In genomic region chr2:114020210-114020563, GRCm38 (mm10) we compare ENCODE assay signal across 31 mouse cellular contexts. TPM values are rescaled to one million over a fixed set of nuclear protein-coding genes. Genes with fewer than 3 reads are reported as not detected.
DNase-seq lines count a peak whose midpoint lies in the region; ATAC-seq and TF ChIP-seq lines count a peak whose summit lies in the region.
"Had no signal": no experiment of that assay in that cellular context is flagged by ENCODE, and none has a peak within 500 bp of the region (broad histone marks: within the 10 kb centered on the region; RNA-seq: fewer than 3 reads in every experiment).

No protein-coding gene starts in this region.

- H3K4me3 ChIP-seq in forebrain, embryonic 13.5 days = no peak overlapping the region
- no peak overlapping the region for H3K4me3 ChIP-seq in forebrain, embryonic 12.5 days (replicated peaks)
- no peak overlapping the region for H3K4me3 ChIP-seq in intestine, embryonic 15.5 days (replicated peaks)
- H3K4me3 ChIP-seq in intestine, postnatal 0 days (ENCODE audit: low read depth, low read length) = no peak overlapping the region
- no peak overlapping the region for H3K4me3 ChIP-seq in midbrain, embryonic 13.5 days (replicated peaks)
- H3K4me3 ChIP-seq in midbrain, embryonic 15.5 days = no peak overlapping the region
- H3K4me3 ChIP-seq in forebrain, postnatal 0 days (ENCODE audit: low read depth, low read length) = no peak overlapping the region
- H3K4me3 ChIP-seq in heart, adult 2 months = no peak overlapping the region

- no peak for TF ChIP-seq POLR2A in heart, adult 2 months (IDR thresholded peaks at IDR 0.05; ENCODE audit: insufficient read depth, low read depth, low read length)

- H3K4me1 ChIP-seq in forebrain, embryonic 13.5 days = peaks cover 10% of the 10 kb centered on the region
- peaks cover 10% of the 10 kb centered on the region for H3K4me1 ChIP-seq in forebrain, embryonic 12.5 days
- H3K4me1 ChIP-seq in intestine, embryonic 15.5 days (replicated peaks) = no peaks in the 10 kb centered on the region
- no peaks in the 10 kb centered on the region for H3K4me1 ChIP-seq in intestine, postnatal 0 days (replicated peaks; ENCODE audit: control insufficient read depth, insufficient read depth, low read length)
- peaks cover 15% of the 10 kb centered on the region for H3K4me1 ChIP-seq in midbrain, embryonic 13.5 days (replicated peaks)
- H3K4me1 ChIP-seq in midbrain, embryonic 15.5 days = peaks cover 11% of the 10 kb centered on the region
- no peaks in the 10 kb centered on the region for H3K4me1 ChIP-seq in forebrain, postnatal 0 days (ENCODE audit: insufficient read depth)
- no peaks in the 10 kb centered on the region for H3K4me1 ChIP-seq in heart, adult 2 months (ENCODE audit: control insufficient read depth, insufficient read depth, low read length)

- peak; percentile 54 for ATAC-seq in forebrain, embryonic 13.5 days
- ATAC-seq in forebrain, embryonic 12.5 days (ENCODE audit: low FRiP score) = no peak
- ATAC-seq in intestine, embryonic 15.5 days = peak; percentile 34; the same call in 1 of the 2 replicates
- ATAC-seq in intestine, postnatal 0 days = no peak
- ATAC-seq in midbrain, embryonic 13.5 days = peak; percentile 37; the same call in 1 of the 2 replicates
- ATAC-seq in midbrain, embryonic 15.5 days (replicated peaks) = no peak
- ATAC-seq in forebrain, postnatal 0 days = peak; percentile 40; the same call in 1 of the 2 replicates
- ATAC-seq: hindbrain, postnatal 0 days; inflammation-experienced regulatory T-cells, adult 6 months; Patski had no signal

- no peak for TF ChIP-seq EP300 in heart, adult 2 months (IDR thresholded peaks at IDR 0.05; ENCODE audit: insufficient read depth, low read depth, low read length)

- DNase-seq in forebrain, postnatal 0 days = no peak
- no peak for DNase-seq in heart, adult 2 months
- DNase-seq: adrenal gland, postnatal 10 days; adrenal gland, postnatal 36 days; B cell, adult 2 months; cerebellum, adult 18-20 months; cerebellum, adult 9-10 months; cerebellum, postnatal 14 days; gastrocnemius, postnatal 10 days; gastrocnemius, postnatal 36 days; kidney, adult 2 months had no signal

- no peak overlapping the region for H3K4me2 ChIP-seq in forebrain, embryonic 13.5 days
- no peak overlapping the region for H3K4me2 ChIP-seq in forebrain, embryonic 12.5 days
- H3K4me2 ChIP-seq in intestine, embryonic 15.5 days (replicated peaks) = no peak overlapping the region
- H3K4me2 ChIP-seq in intestine, postnatal 0 days (replicated peaks; ENCODE audit: low read depth) = no peak overlapping the region
- H3K4me2 ChIP-seq in midbrain, embryonic 13.5 days (replicated peaks) = no peak overlapping the region
- no peak overlapping the region for H3K4me2 ChIP-seq in midbrain, embryonic 15.5 days
- no peak overlapping the region for H3K4me2 ChIP-seq in forebrain, postnatal 0 days (ENCODE audit: low read depth)
- H3K4me2 ChIP-seq: heart, embryonic 11.5 days; hindbrain, embryonic 14.5 days had no signal

- no peaks in the 10 kb centered on the region for H3K9me3 ChIP-seq in forebrain, embryonic 13.5 days (replicated peaks)
- no peaks in the 10 kb centered on the region for H3K9me3 ChIP-seq in forebrain, embryonic 12.5 days
- no peaks in the 10 kb centered on the region for H3K9me3 ChIP-seq in intestine, embryonic 15.5 days
- no peaks in the 10 kb centered on the region for H3K9me3 ChIP-seq in intestine, postnatal 0 days (ENCODE audit: control insufficient read depth)
- H3K9me3 ChIP-seq in midbrain, embryonic 13.5 days = no peaks in the 10 kb centered on the region
- H3K9me3 ChIP-seq in midbrain, embryonic 15.5 days = no peaks in the 10 kb centered on the region
- no peaks in the 10 kb centered on the region for H3K9me3 ChIP-seq in forebrain, postnatal 0 days (ENCODE audit: low read length)
- H3K9me3 ChIP-seq: G1E had no signal

- H3K27me3 ChIP-seq in forebrain, embryonic 13.5 days = peaks cover 10% of the 10 kb centered on the region
- peaks cover 9% of the 10 kb centered on the region; the same call in 1 of the 2 replicates for H3K27me3 ChIP-seq in forebrain, embryonic 12.5 days
- peaks cover 13% of the 10 kb centered on the region; the same call in 1 of the 2 replicates for H3K27me3 ChIP-seq in intestine, embryonic 15.5 days (replicated peaks)
- H3K27me3 ChIP-seq in intestine, postnatal 0 days (replicated peaks; ENCODE audit: control insufficient read depth, insufficient read depth, low read length) = 0 out of 2 replicates have a peak, but pooled peaks cover 4% of the 10 kb centered on the region
- peaks cover 7% of the 10 kb centered on the region; the same call in 1 of the 2 replicates for H3K27me3 ChIP-seq in midbrain, embryonic 13.5 days
- no peaks in the 10 kb centered on the region for H3K27me3 ChIP-seq in midbrain, embryonic 15.5 days (replicated peaks)
- H3K27me3 ChIP-seq in forebrain, postnatal 0 days (ENCODE audit: insufficient read depth, low read length) = 0 out of 2 replicates have a peak, but pooled peaks cover 5% of the 10 kb centered on the region
- H3K27me3 ChIP-seq in heart, adult 2 months (ENCODE audit: control insufficient read depth, insufficient read depth, low read length) = no peaks in the 10 kb centered on the region
- H3K27me3 ChIP-seq: CH12.LX had no signal

- no peak overlapping the region for H3K27ac ChIP-seq in forebrain, embryonic 13.5 days
- no peak overlapping the region for H3K27ac ChIP-seq in forebrain, embryonic 12.5 days
- no peak overlapping the region for H3K27ac ChIP-seq in intestine, embryonic 15.5 days
- H3K27ac ChIP-seq in intestine, postnatal 0 days (ENCODE audit: low read depth, low read length) = no peak overlapping the region
- H3K27ac ChIP-seq in midbrain, embryonic 13.5 days = no peak overlapping the region
- no peak overlapping the region for H3K27ac ChIP-seq in midbrain, embryonic 15.5 days
- no peak overlapping the region for H3K27ac ChIP-seq in forebrain, postnatal 0 days (ENCODE audit: low read depth, low read length)
- no peak overlapping the region for H3K27ac ChIP-seq in heart, adult 2 months
- H3K27ac ChIP-seq: hindbrain, embryonic 14.5 days; hindbrain, postnatal 0 days had no signal

- intact Hi-C loops in heart, adult 2 months (cut with DNase I) = no loop called here

- no peak for TF ChIP-seq CTCF in intestine, postnatal 0 days (IDR thresholded peaks at IDR 0.05; ENCODE audit: low read depth)
- TF ChIP-seq CTCF in forebrain, postnatal 0 days (IDR thresholded peaks at IDR 0.05; ENCODE audit: low read depth) = no peak
- no peak for TF ChIP-seq CTCF in heart, adult 2 months (IDR thresholded peaks at IDR 0.05)

- no peaks in the 10 kb centered on the region for H3K36me3 ChIP-seq in forebrain, embryonic 13.5 days (ENCODE audit: poor library complexity, severe bottlenecking)
- H3K36me3 ChIP-seq in forebrain, embryonic 12.5 days (replicated peaks) = no peaks in the 10 kb centered on the region
- H3K36me3 ChIP-seq in intestine, embryonic 15.5 days = no peaks in the 10 kb centered on the region
- H3K36me3 ChIP-seq in intestine, postnatal 0 days (ENCODE audit: control insufficient read depth, insufficient read depth) = no peaks in the 10 kb centered on the region
- H3K36me3 ChIP-seq in midbrain, embryonic 13.5 days = no peaks in the 10 kb centered on the region
- no peaks in the 10 kb centered on the region for H3K36me3 ChIP-seq in midbrain, embryonic 15.5 days (replicated peaks)
- no peaks in the 10 kb centered on the region for H3K36me3 ChIP-seq in forebrain, postnatal 0 days (ENCODE audit: insufficient read depth)
- H3K36me3 ChIP-seq in heart, adult 2 months (ENCODE audit: control insufficient read depth, insufficient read depth, low read length) = no peaks in the 10 kb centered on the region
- H3K36me3 ChIP-seq: G1E had no signal

- no peak overlapping the region for H3K9ac ChIP-seq in forebrain, embryonic 13.5 days
- H3K9ac ChIP-seq in forebrain, embryonic 12.5 days = no peak overlapping the region
- H3K9ac ChIP-seq in intestine, embryonic 15.5 days = no peak overlapping the region
- H3K9ac ChIP-seq in intestine, postnatal 0 days (ENCODE audit: low read depth, low read length) = no peak overlapping the region
- H3K9ac ChIP-seq in midbrain, embryonic 13.5 days (replicated peaks) = no peak overlapping the region
- H3K9ac ChIP-seq in midbrain, embryonic 15.5 days = no peak overlapping the region
- no peak overlapping the region for H3K9ac ChIP-seq in forebrain, postnatal 0 days
- H3K9ac ChIP-seq in heart, adult 2 months (ENCODE audit: low read depth, low read length) = no peak overlapping the region
- H3K9ac ChIP-seq: hindbrain, embryonic 14.5 days had no signal

- H3K79me2 ChIP-seq in heart, adult 2 months (replicated peaks; ENCODE audit: control insufficient read depth, insufficient read depth, low read length) = no peaks in the 10 kb centered on the region

RNA-seq across cellular contexts. Expression of gene Gjd2, which starts 6.8 kb away (rescaled TPM):
- polyA plus RNA-seq in forebrain, embryonic 13.5 days (2015; fragmentation: Nextera tagmentation; extraction: Ambion mirVana) = 2.0 and 3.5 TPM in 2 replicates
- polyA plus RNA-seq in forebrain, embryonic 12.5 days (2016; fragmentation: Nextera tagmentation; extraction: Ambion mirVana) = 2.2 and 2.6 TPM in 2 replicates
- 0.71 and 0.80 TPM in 2 replicates for polyA plus RNA-seq in intestine, embryonic 15.5 days (2015; fragmentation: Nextera tagmentation; extraction: Ambion mirVana)
- polyA plus RNA-seq in intestine, postnatal 0 days (2015; fragmentation: Nextera tagmentation; extraction: Ambion mirVana) = 0.44 and 0.51 TPM in 2 replicates
- 5.5 and 6.4 TPM in 2 replicates for polyA plus RNA-seq in midbrain, embryonic 13.5 days (2015; fragmentation: Nextera tagmentation; extraction: Ambion mirVana)
- 9.7 and 10.2 TPM in 2 replicates for polyA plus RNA-seq in midbrain, embryonic 15.5 days (2015; fragmentation: Nextera tagmentation; extraction: Ambion mirVana)
- total RNA-seq in forebrain, postnatal 0 days (2014; rRNA removed) = 26.4 and 37.7 TPM in 2 replicates
- polyA plus RNA-seq in forebrain, postnatal 0 days (2015; fragmentation: Nextera tagmentation; extraction: Ambion mirVana) = 4.2 and 6.6 TPM in 2 replicates
- total RNA-seq in heart, adult 2 months (2021) = not detected
- 0.06 TPM in 1 of 2 replicates, not detected in the other for polyA plus RNA-seq in heart, adult 2 months (2012; rRNA removed)
- total RNA-seq: CH12.LX; G1E; gastrocnemius, postnatal 10 days; gastrocnemius, postnatal 36 days; granulocyte monocyte progenitor cell, adult 5-6 weeks; heart, adult 8-10 months; heart, postnatal 25 days; hematopoietic stem cell, adult 5-6 weeks had no signal
- polyA plus RNA-seq: G1E; heart, embryonic 11.5 days; heart, embryonic 14.5 days; heart, postnatal 0 days; inflammation-experienced regulatory T-cells, adult 6 months; kidney, adult 2 months; Patski had no signal

RNA-seq across cellular contexts. Expression of gene Actc1, which starts 33.2 kb away (rescaled TPM):
- 2.7 and 38.5 TPM in 2 replicates for polyA plus RNA-seq in forebrain, embryonic 13.5 days (2015; fragmentation: Nextera tagmentation; extraction: Ambion mirVana)
- polyA plus RNA-seq in forebrain, embryonic 12.5 days (2016; fragmentation: Nextera tagmentation; extraction: Ambion mirVana) = 2.7 and 6.4 TPM in 2 replicates
- polyA plus RNA-seq in intestine, embryonic 15.5 days (2015; fragmentation: Nextera tagmentation; extraction: Ambion mirVana) = 33.5 and 40.1 TPM in 2 replicates
- 7.9 and 10.2 TPM in 2 replicates for polyA plus RNA-seq in intestine, postnatal 0 days (2015; fragmentation: Nextera tagmentation; extraction: Ambion mirVana)
- 1.0 and 4.1 TPM in 2 replicates for polyA plus RNA-seq in midbrain, embryonic 13.5 days (2015; fragmentation: Nextera tagmentation; extraction: Ambion mirVana)
- 3.0 and 54.5 TPM in 2 replicates for polyA plus RNA-seq in midbrain, embryonic 15.5 days (2015; fragmentation: Nextera tagmentation; extraction: Ambion mirVana)
- 0.46 and 1.4 TPM in 2 replicates for total RNA-seq in forebrain, postnatal 0 days (2014; rRNA removed)
- 0.17 and 0.19 TPM in 2 replicates for polyA plus RNA-seq in forebrain, postnatal 0 days (2015; fragmentation: Nextera tagmentation; extraction: Ambion mirVana)
- total RNA-seq in heart, adult 2 months (2021) = over 10,000 TPM in 1 of 2 experiments, 1,000 to 10,000 TPM in 1; 9,778 to 11,260 TPM
- 24,627 and 41,572 TPM in 2 replicates for polyA plus RNA-seq in heart, adult 2 months (2012; rRNA removed)
- total RNA-seq: adrenal gland, adult 18-20 months; adrenal gland, postnatal 36 days; CH12.LX; G1E; granulocyte monocyte progenitor cell, adult 5-6 weeks; hematopoietic stem cell, adult 5-6 weeks had no signal
- polyA plus RNA-seq: G1E; inflammation-experienced regulatory T-cells, adult 6 months; Patski had no signal

Comparison
In these comparisons a context has a peak if more than half of its experiments do, and no peak if none do; other contexts are left out.
1. ATAC-seq: peak in forebrain, embryonic 13.5 days (single experiment), intestine, embryonic 15.5 days (single experiment), midbrain, embryonic 13.5 days (single experiment) and forebrain, postnatal 0 days (single experiment); none in forebrain, embryonic 12.5 days (single experiment), intestine, postnatal 0 days (single experiment) and midbrain, embryonic 15.5 days (single experiment).
2. RNA of gene Actc1, which starts 33.2 kb away (polyA plus RNA-seq): 24,627 to 41,572 TPM in heart, adult 2 months; 33.5 to 40.1 TPM in intestine, embryonic 15.5 days, 7.9 to 10.2 TPM in intestine, postnatal 0 days, 2.7 to 6.4 TPM in forebrain, embryonic 12.5 days, 3.0 to 54.5 TPM in midbrain, embryonic 15.5 days, 2.7 to 38.5 TPM in forebrain, embryonic 13.5 days, 1.0 to 4.1 TPM in midbrain, embryonic 13.5 days and 0.17 to 0.19 TPM in forebrain, postnatal 0 days; every median in the first group is over 100 times any median in the second.